Mouse (Mus musculus): ENCODE data around the gene D630039A03Rik.

GRCm38 (mm10) chr4:57915216-57915965, 706 bp downstream of the D630039A03Rik start:
- TF ChIP-seq CTCF (IDR thresholded peaks at IDR 0.05): no peak
- TF ChIP-seq EP300 (IDR thresholded peaks at IDR 0.05): no peak

All from lung, postnatal 0 days (tissue).